Mouse (Mus musculus) intestine, embryonic 14.5 days (tissue): ENCODE measurements around the gene Hist1h3g. TPM values are rescaled to one million over a fixed set of nuclear protein-coding genes. Genes with fewer than 3 reads are reported as not detected.
"Not testable (repeated sequence)": the region's sequence is repeated elsewhere in the genome, so short reads cannot be mapped to it uniquely, and the experiment has no call there.

ENCODE experiments used
- ATAC-seq: fragments of 200-750 bp; cut with Nextera tagmentation; replicated peaks from 2 replicates; pipeline ENCODE4 v1.8.0; 2017; ENCODE audit warnings: low read depth, moderate number of reproducible peaks, moderate TSS enrichment, moderate library complexity; ENCODE audit not compliant: low FRiP score, low TSS enrichment
- DNase-seq: peaks from one replicate; pipeline ENCODE4 v3.0.0-alpha.2; 2018; ENCODE audit warnings: low spot score
- H3K27ac ChIP-seq: fragments of 300-500 bp; sonication (generic); 2 replicates; pipeline ENCODE4 v1.5.1; 2014; ENCODE audit warnings: low read depth, mild to moderate bottlenecking, control low read depth
- H3K27me3 ChIP-seq: fragments of 300-500 bp; sonication (generic); replicated peaks from 2 replicates; pipeline ENCODE4 v1.6.1; 2014; ENCODE audit warnings: low read length, control low read depth; ENCODE audit not compliant: control insufficient read depth, insufficient read depth
- H3K36me3 ChIP-seq: fragments of 300-500 bp; sonication (generic); 2 replicates; pipeline ENCODE4 v1.6.1; 2014; ENCODE audit warnings: low read length, control low read depth; ENCODE audit not compliant: control insufficient read depth, insufficient read depth
- H3K4me1 ChIP-seq: fragments of 300-500 bp; sonication (generic); replicated peaks from 2 replicates; pipeline ENCODE4 v1.6.1; 2014; ENCODE audit warnings: low read length, control low read depth, mixed read lengths; ENCODE audit not compliant: control insufficient read depth, insufficient read depth
- H3K4me2 ChIP-seq: fragments of 300-500 bp; sonication (generic); 2 replicates; pipeline ENCODE4 v1.6.1; 2014; ENCODE audit warnings: low read length
- H3K4me3 ChIP-seq: fragments of 300-500 bp; sonication (generic); 2 replicates; pipeline ENCODE4 v1.5.1; 2014; ENCODE audit warnings: low read depth, low read length, control low read depth, mixed read lengths
- H3K9ac ChIP-seq: fragments of 300-500 bp; sonication (generic); 2 replicates; pipeline ENCODE4 v1.6.1; 2014; ENCODE audit warnings: mild to moderate bottlenecking, low read length
- H3K9me3 ChIP-seq: fragments of 300-500 bp; sonication (generic); 2 replicates; pipeline ENCODE4 v1.6.1; 2016; ENCODE audit warnings: low read length, control low read depth; ENCODE audit not compliant: control insufficient read depth
- WGBS: fragments of 180-500 bp; shearing (Covaris S2); extraction: QIAGEN DNeasy Blood & Tissue Kit; methylation state at CpG from one replicate; pipeline ENCODE4 v1.1.7; 2014; 5-methylcytosine and 5-hydroxymethylcytosine counted together
- polyA plus RNA-seq: library from polyadenylated mRNA; unstranded; fragments of >200 nt; fragmentation: Nextera tagmentation; extraction: Ambion mirVana; gene quantifications from 2 replicates; pipeline ENCODE4 v1.2.1, GENCODE M21; 2014

Hist1h3g gene
- polyA plus RNA-seq, 1 experiment from 2014 or later = 8.1 TPM

DNA sequence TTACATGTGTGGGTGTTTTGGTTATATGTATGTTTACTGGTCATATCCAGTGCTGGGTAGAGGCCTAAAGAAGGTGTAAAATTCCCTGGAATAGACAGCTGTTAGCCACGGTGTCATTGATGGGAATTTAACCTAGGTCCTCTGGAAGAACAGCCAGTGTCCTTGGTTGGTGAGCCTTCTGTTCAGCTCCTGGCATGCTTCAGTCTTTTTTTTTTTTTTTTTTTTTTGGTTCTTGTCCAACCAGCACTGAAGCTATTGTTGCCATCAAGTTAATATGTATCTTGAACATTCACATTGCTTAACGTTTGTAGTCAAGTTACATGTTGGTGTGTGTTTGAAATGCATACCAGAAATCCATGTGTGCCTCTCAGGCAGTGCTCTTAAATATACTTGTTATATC lies 29.3 kb downstream of the Hist1h3g start:
- no peaks in the 10 kb centered on the region for H3K36me3 ChIP-seq
- WGBS = 82% methylated on average over 2 of the region's 2 CpGs
- no peak for ATAC-seq

GRCm38 (mm10) chr13:23570261-23571021 lies 35.2 kb downstream of the Hist1h3g start:
- DNase-seq, H3K27me3 ChIP-seq, H3K4me1 ChIP-seq, H3K36me3 ChIP-seq, ATAC-seq, H3K9me3 ChIP-seq: not testable (repeated sequence)
- Histone ChIP-seq H3K27ac (peak overlapping the region; percentile 98), H3K9ac (peak overlapping the region; percentile 59), H3K4me2 (peak overlapping the region; percentile 51), H3K4me3 (peak overlapping the region; percentile 59)
- WGBS = 4% methylated on average over 20 of the region's 41 CpGs

More for the DNA sequence above, 29.3 kb downstream of the Hist1h3g start:
- Histone ChIP-seq H3K9ac (no peak overlapping the region), H3K4me2 (no peak overlapping the region), H3K9me3 (no peaks in the 10 kb centered on the region), H3K4me3 (no peak overlapping the region), H3K4me1 (no peaks in the 10 kb centered on the region), H3K27ac (no peak overlapping the region), H3K27me3 (no peaks in the 10 kb centered on the region)
- DNase-seq = no peak

GRCm38 (mm10) chr13:23571022-23571503 lies 35.8 kb downstream of the Hist1h3g start, which contains the start of the genes Hist1h2ae and Hist1h2bg:
TSS of gene Hist1h2ae (minus strand) at chr13:23571220.
TSS of gene Hist1h2bg (plus strand) at chr13:23571396.
- Histone ChIP-seq H3K27ac (peak within 1 kb of the TSS; percentile 98), H3K9ac (peak within 1 kb of the TSS; percentile 83), H3K4me3 (peak within 1 kb of the TSS; percentile 59), H3K4me1 (0 out of 2 replicates have a peak, but pooled peaks cover 3% of the 10 kb centered on the region), H3K36me3 (no peaks in the 10 kb centered on the region), H3K27me3 (no peaks in the 10 kb centered on the region), H3K9me3 (no peaks in the 10 kb centered on the region), H3K4me2 (peak within 1 kb of the TSS; percentile 79)
- peak; percentile 86 for DNase-seq
- peak; percentile 85 for ATAC-seq
- under 1% methylated on average over 18 of the region's 18 CpGs for WGBS

DNA sequence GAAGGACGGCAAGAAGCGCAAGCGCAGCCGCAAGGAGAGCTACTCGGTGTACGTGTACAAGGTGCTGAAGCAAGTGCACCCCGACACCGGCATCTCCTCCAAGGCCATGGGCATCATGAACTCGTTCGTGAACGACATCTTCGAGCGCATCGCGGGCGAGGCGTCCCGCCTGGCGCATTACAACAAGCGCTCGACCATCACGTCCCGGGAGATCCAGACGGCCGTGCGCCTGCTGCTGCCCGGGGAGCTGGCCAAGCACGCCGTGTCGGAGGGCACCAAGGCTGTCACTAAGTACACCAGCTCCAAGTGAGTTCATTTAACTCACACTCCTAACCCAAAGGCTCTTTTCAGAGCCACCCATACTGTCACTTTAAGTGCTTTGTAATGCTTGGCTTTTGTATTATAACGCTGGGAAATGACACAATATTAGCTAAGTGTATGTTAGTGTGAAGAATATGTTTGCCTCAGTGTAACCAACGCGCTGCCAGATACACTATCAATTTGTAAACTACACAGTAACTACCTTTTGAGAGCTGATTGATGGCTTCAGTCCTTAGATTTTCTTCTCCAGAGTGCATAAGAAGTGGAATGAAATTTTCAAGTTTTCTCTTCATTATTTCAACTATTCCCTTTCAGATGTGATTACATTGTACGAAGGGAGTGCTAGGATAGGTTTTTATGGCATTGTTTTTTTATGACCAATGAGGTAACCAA lies 36.4 kb downstream of the Hist1h3g start:
- ATAC-seq = not testable (repeated sequence)

GRCm38 (mm10) chr13:23572218-23573033 lies 37.2 kb downstream of the Hist1h3g start:
- Histone ChIP-seq H3K9ac (peak overlapping the region; percentile 83), H3K27me3 (no peaks in the 10 kb centered on the region), H3K9me3 (no peaks in the 10 kb centered on the region), H3K4me3 (peak overlapping the region; percentile 59), H3K4me1 (peaks cover 14% of the 10 kb centered on the region), H3K4me2 (peak overlapping the region; percentile 79), H3K36me3 (no peaks in the 10 kb centered on the region), H3K27ac (peak overlapping the region; percentile 98)
- 19% methylated on average over 2 of the region's 2 CpGs for WGBS
- DNase-seq (no peak), ATAC-seq (no peak)

More for the DNA sequence above, 36.4 kb downstream of the Hist1h3g start:
- not testable (repeated sequence) for H3K4me1 ChIP-seq, H3K36me3 ChIP-seq, H3K9me3 ChIP-seq, DNase-seq, H3K27me3 ChIP-seq
- WGBS = under 1% methylated on average over 12 of the region's 34 CpGs
- Histone ChIP-seq H3K4me2 (peak overlapping the region; percentile 79), H3K4me3 (peak overlapping the region; percentile 59), H3K27ac (peak overlapping the region; percentile 98), H3K9ac (peak overlapping the region; percentile 83)

DNA sequence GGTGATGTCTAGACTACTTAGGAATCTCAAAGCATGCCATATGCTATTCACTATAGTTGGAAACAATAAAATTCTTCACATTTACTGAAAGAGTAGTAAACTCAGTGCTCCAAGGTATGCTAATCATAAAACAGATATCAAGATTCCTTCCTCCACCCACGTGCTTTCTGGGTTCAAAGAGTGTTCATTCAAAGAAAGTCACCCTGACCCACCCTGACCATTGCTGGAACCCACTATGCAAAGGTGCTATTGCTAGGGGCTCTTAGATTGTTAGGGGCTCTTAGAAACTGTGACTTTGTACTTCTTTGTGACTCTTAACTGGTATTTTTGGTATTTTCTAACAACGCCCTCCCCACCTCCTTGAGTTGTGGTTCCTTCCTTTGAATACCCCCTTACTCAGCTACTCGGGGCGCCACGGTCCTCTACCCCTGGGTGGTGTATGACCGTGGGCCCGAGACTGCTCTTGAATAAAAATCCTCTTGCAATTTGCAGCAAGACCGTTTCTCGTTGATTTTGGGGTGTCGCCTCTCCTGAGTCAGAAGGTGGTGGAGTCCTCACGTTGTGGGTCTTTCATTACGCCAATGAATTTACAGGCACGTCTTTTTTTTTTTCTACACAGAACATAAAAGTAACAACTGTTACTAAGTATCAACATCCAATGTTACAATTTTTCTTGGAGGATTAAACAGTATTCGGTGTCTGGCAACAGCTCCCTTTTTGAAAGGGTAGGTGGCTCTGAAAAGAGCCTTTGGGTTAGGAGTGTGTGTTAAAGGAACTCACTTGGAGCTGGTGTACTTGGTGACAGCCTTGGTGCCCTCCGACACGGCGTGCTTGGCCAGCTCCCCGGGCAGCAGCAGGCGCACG lies 38.0 kb downstream of the Hist1h3g start:
- DNase-seq = peak; percentile 77
- H3K27ac ChIP-seq = peak overlapping the region; percentile 98
- peak overlapping the region; percentile 59 for H3K4me3 ChIP-seq
- H3K4me2 ChIP-seq = peak overlapping the region; percentile 79
- H3K9ac ChIP-seq = peak overlapping the region; percentile 83
- peaks cover 14% of the 10 kb centered on the region for H3K4me1 ChIP-seq
- ATAC-seq, H3K27me3 ChIP-seq, H3K9me3 ChIP-seq, H3K36me3 ChIP-seq: not testable (repeated sequence)
- 10% methylated on average over 17 of the region's 20 CpGs for WGBS

GRCm38 (mm10) chr13:23573898-23574524 lies 38.8 kb downstream of the Hist1h3g start, which contains the start of the genes Hist1h2bf and Hist1h2ad:
TSS of gene Hist1h2bf (minus strand) at chr13:23574196.
TSS of gene Hist1h2ad (plus strand) at chr13:23574381.
- Histone ChIP-seq H3K4me2 (peak within 1 kb of the TSS; percentile 80), H3K4me3 (peak within 1 kb of the TSS; percentile 59), H3K4me1 (peaks cover 14% of the 10 kb centered on the region), H3K27ac (peak within 1 kb of the TSS; percentile 98), H3K9ac (peak within 1 kb of the TSS; percentile 83)
- ATAC-seq = peak; percentile 85
- not testable (repeated sequence) for H3K36me3 ChIP-seq, H3K27me3 ChIP-seq, H3K9me3 ChIP-seq
- WGBS = under 1% methylated on average over 21 of the region's 42 CpGs
- DNase-seq = peak; percentile 88
